Mouse (Mus musculus) retina, adult 2 months (tissue): ENCODE results near the gene Vmn1r34.
"Not testable (repeated sequence)": the region's sequence is repeated elsewhere in the genome, so short reads cannot be mapped to it uniquely, and the experiment has no call there.

ENCODE experiments used
- DNase-seq: peaks from one replicate; pipeline ENCODE4 v3.0.0-alpha.2; 2012; ENCODE audit warnings: low read depth, low spot score

Vmn1r34 gene

DNA sequence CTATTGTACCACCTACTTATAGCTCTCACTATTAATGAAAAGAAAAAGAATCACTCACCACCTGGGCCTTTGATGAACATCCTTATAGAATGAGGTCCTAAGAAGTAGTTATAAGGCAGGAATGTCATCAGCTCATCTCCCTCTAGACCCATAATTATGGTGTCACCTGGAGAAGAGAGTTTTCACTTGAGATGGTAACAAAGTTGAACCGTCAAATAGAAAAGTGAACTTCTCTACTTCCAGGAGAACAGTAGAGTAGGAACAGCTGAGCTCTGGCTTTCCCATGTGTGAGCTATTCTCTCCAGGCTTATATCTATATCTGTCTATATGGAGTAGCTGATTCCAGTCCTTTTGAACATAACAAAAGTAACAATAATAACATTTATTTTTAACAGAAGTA, at the start of gene Vmn1r34:
Gene Vmn1r34, minus strand, starts transcription at position 101 of the 400 bp plus-strand sequence.
- DNase-seq, result no peak

DNA sequence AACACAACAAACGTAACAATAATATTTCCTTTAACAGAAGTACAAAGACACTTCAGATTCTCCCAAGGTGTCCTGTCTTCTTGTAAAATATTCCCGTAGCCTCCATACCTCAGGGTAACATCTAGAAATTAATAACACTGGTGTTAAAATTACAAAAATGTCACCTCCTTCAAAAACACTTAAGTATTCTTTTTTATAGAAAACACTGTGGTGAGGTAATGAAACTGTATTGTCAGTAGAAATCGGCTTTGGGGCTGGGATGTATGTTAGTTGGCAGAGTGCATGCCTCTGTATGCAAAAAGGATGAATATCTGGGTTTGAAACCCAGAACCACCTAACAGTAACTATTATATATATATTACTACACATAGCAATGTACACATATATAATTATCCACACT, 42.1 kb upstream of the Vmn1r34 start, which contains the start of gene Vmn1r35:
Gene Vmn1r35, minus strand, starts transcription at position 101 of the 400 bp plus-strand sequence.
- no peak for DNase-seq

DNA sequence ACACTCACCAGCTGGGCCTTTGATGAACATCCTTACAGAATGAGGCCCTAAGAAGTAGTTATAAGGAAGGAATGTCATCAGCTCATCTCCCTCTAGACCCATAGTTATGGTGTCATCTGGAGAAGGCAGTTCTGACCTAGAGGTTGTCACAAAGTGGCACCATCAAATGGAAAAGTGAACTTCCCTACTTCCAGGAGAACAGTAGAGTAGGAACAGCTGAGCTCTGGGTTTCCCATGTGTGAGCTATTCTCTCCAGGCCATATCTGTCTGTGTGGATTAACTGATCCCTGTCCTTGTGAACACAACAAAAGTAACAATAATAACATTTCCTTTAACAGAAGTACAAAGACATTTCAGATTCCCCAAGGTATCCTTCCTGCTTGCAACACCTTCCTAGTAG, 25.5 kb downstream of the Vmn1r34 start, which contains the start of gene Vmn1r33:
Gene Vmn1r33, minus strand, starts transcription at position 101 of the 400 bp plus-strand sequence.
- DNase-seq, result not testable (repeated sequence)

GRCm38 (mm10) chr6:66595804-66596203, 47.9 kb downstream of the Vmn1r34 start:
- no peak for DNase-seq
